Mouse (Mus musculus): ENCODE data around the gene Naa38.

The Naa38 gene

GRCm38 (mm10) chr11:69395235-69395633, at the start of gene Naa38, which contains the start of gene Cyb5d1:
Naa38 (plus strand) TSS chr11:69395487.
Cyb5d1 (minus strand) TSS chr11:69395631.
- DNase-seq (ENCODE audit: low spot score) = peak; percentile 84

GRCm38 (mm10) chr11:69346441-69346840, 48.8 kb upstream of the Naa38 start:
- DNase-seq (ENCODE audit: low spot score) = no peak

GRCm38 (mm10) chr11:69356544-69356943, 38.7 kb upstream of the Naa38 start:
- DNase-seq (ENCODE audit: low spot score) = no peak

GRCm38 (mm10) chr11:69357690-69358089, 37.6 kb upstream of the Naa38 start:
- no peak for DNase-seq (ENCODE audit: low spot score)

- DNase-seq (ENCODE audit: low spot score) = no peak
These were observed 33.3 kb upstream of the Naa38 start for GRCm38 (mm10) chr11:69362021-69362420.

- DNase-seq (ENCODE audit: low spot score) = no peak
These were observed 32.8 kb upstream of the Naa38 start for GRCm38 (mm10) chr11:69362479-69362878.

- no peak for DNase-seq (ENCODE audit: low spot score)
These were observed 30.9 kb upstream of the Naa38 start for GRCm38 (mm10) chr11:69364376-69364775.

- peak; percentile 97 for DNase-seq (ENCODE audit: low spot score)
These were observed 30.4 kb upstream of the Naa38 start for GRCm38 (mm10) chr11:69364910-69365309.

GRCm38 (mm10) chr11:69365722-69366121, 29.6 kb upstream of the Naa38 start:
- DNase-seq (ENCODE audit: low spot score) = no peak

- peak; percentile 97 for DNase-seq (ENCODE audit: low spot score)
These were observed 29.0 kb upstream of the Naa38 start for GRCm38 (mm10) chr11:69366157-69366854.

GRCm38 (mm10) chr11:69366855-69367615, 28.3 kb upstream of the Naa38 start:
- DNase-seq (ENCODE audit: low spot score) = peak; percentile 29

- DNase-seq (ENCODE audit: low spot score) = peak; percentile 28
These were observed 27.5 kb upstream of the Naa38 start for GRCm38 (mm10) chr11:69367616-69368355.

- DNase-seq (ENCODE audit: low spot score) = peak; percentile 65
These were observed 26.7 kb upstream of the Naa38 start for GRCm38 (mm10) chr11:69368356-69369214.

GRCm38 (mm10) chr11:69369215-69369989, 25.9 kb upstream of the Naa38 start, which contains the start of gene Chd3:
Chd3 (minus strand) TSS chr11:69369406.
- DNase-seq (ENCODE audit: low spot score) = no peak

- no peak for DNase-seq (ENCODE audit: low spot score)
These were observed 25.1 kb upstream of the Naa38 start for GRCm38 (mm10) chr11:69369990-69370816.

- no peak for DNase-seq (ENCODE audit: low spot score)
These were observed 24.5 kb upstream of the Naa38 start for GRCm38 (mm10) chr11:69370817-69371215.

GRCm38 (mm10) chr11:69371601-69372000, 23.7 kb upstream of the Naa38 start:
- DNase-seq (ENCODE audit: low spot score) = no peak

GRCm38 (mm10) chr11:69372056-69372779, 23.1 kb upstream of the Naa38 start:
- no peak for DNase-seq (ENCODE audit: low spot score)

- DNase-seq (ENCODE audit: low spot score) = no peak
These were observed 22.5 kb upstream of the Naa38 start for GRCm38 (mm10) chr11:69372780-69373170.

All from ovary, postnatal 36 days (tissue).